Mouse (Mus musculus) kidney, adult 2 months (tissue): ENCODE data around the gene Nrsn1. TPM values are rescaled to one million over a fixed set of nuclear protein-coding genes. Genes with fewer than 3 reads are reported as not detected.

Experiments
- DNase-seq: peaks from one replicate; pipeline ENCODE4 v3.0.0; 2021
- H3K27ac ChIP-seq: fragments of 200-500 bp; 2 replicates; pipeline ENCODE4 v1.5.1; 2012; ENCODE audit warnings: low read depth, low read length, control low read depth, inconsistent platforms; ENCODE audit not compliant: insufficient read depth
- H3K27me3 ChIP-seq: fragments of 200-500 bp; replicated peaks from 2 replicates; pipeline ENCODE4 v1.6.1; 2012; ENCODE audit warnings: mild to moderate bottlenecking, moderate library complexity, low read length, inconsistent platforms; ENCODE audit not compliant: control insufficient read depth, insufficient read depth
- H3K36me3 ChIP-seq: fragments of 200-500 bp; 2 replicates; pipeline ENCODE4 v1.6.1; 2012; ENCODE audit warnings: mild to moderate bottlenecking, moderate library complexity, low read length, inconsistent platforms; ENCODE audit not compliant: control insufficient read depth, insufficient read depth
- H3K4me1 ChIP-seq: fragments of 200-500 bp; 2 replicates; pipeline ENCODE4 v1.6.1; 2011; ENCODE audit warnings: low read length; ENCODE audit not compliant: control insufficient read depth, insufficient read depth
- H3K4me3 ChIP-seq: fragments of 200-500 bp; 2 replicates; pipeline ENCODE4 v1.5.1; 2011; ENCODE audit warnings: mild to moderate bottlenecking, low read depth, low read length, control low read depth; ENCODE audit not compliant: insufficient read depth
- CTCF ChIP-seq: fragments of 200-500 bp; conservative IDR thresholded peaks from 2 replicates; pipeline ENCODE4 v1.5.1; 2011; ENCODE audit warnings: low read depth, mild to moderate bottlenecking, control low read depth, low read length, moderate library complexity, mixed read lengths; ENCODE audit not compliant: insufficient read depth, insufficient read length
- POLR2A ChIP-seq: fragments of 200-500 bp; IDR thresholded peaks from one replicate; pipeline ENCODE4 v1.6.1; 2011; ENCODE audit warnings: low read depth, low read length, control low read depth
- WGBS: fragments of 180-500 bp; shearing (Covaris S2); methylation state at CpG from one replicate; pipeline ENCODE4 v1.1.7; 2018; 5-methylcytosine and 5-hydroxymethylcytosine counted together
- polyA plus RNA-seq: library from polyadenylated mRNA; depleted of rRNA; stranded (reverse); fragments of >200 nt; gene quantifications from 2 replicates; pipeline ENCODE4 v1.2.3, GENCODE M21; 2012; rRNA removed

Gene Nrsn1
- polyA plus RNA-seq, 1 experiment, result 0.28 TPM

- H3K27ac ChIP-seq, result no peak overlapping the region
- TF ChIP-seq CTCF (no peak), POLR2A (no peak)
- no peak overlapping the region for H3K4me3 ChIP-seq
- H3K36me3 ChIP-seq, result no peaks in the 10 kb centered on the region
- no peaks in the 10 kb centered on the region for H3K4me1 ChIP-seq
- no peak for DNase-seq
- no peaks in the 10 kb centered on the region for H3K27me3 ChIP-seq
- 28% methylated on average over 4 of the region's 4 CpGs for WGBS
These were observed 7.6 kb downstream of the Nrsn1 start for GRCm38 (mm10) chr13:25262748-25263147.

DNA sequence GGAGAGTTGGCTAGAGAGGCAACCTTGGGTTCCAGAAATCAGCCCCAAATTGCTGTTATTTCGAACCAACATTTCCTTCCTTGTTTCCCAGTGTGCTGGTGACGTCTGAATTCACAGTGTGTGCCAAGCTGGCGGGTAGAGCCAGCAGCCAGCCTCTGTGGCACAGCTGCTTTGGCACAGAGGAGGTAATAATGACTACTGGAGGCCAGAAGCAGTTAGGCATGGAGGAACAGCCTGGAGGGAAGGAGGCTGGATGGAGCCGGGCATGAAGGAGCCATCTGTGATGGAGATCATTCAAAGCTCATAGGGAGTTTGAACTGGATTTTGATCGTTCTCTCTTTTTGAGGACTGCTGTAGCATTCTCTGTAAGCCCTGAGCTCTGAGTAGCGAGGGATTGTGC, 12.7 kb downstream of the Nrsn1 start:
- TF ChIP-seq POLR2A (no peak), CTCF (no peak)
- no peak for DNase-seq
- WGBS, result 75% methylated on average over 6 of the region's 6 CpGs

DNA sequence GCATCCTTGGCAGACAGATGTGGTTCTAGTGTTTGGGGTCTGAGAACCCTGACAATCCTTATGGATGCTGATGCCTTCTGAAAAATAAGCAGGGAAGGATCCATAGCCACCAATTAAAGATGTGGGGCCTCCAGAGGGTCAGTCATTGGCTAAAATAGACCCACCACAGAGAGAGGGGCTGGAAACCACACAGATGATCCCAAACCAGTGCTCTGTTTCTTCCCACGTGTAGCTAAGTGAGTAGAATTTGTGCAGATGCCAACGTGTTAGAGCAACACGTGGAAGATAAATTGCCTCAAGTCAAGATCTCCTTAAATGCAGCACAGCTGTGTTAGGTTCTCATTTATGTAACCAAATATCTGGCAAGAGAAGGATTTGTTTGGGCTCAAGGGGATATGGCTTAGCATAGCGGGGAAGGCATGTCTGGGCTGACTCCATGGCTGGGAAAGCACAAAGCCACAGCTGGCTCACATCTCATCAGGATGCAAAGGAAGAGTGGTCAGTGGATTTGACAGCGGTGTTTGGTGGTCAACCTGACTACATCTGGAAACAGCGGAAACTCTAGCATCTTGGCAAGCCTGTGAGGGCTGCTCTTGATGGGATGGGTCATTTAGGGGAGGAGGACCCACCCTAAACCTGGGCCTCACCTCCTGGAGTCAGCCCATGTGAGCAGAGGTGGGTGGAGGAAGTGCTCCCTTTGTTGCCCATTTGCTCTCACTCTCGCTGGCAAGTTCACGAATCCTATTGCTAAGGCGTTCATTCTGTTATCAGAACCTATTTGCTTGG, 15.6 kb downstream of the Nrsn1 start:
- TF ChIP-seq POLR2A (no peak), CTCF (no peak)
- H3K36me3 ChIP-seq, result no peaks in the 10 kb centered on the region
- WGBS, result 50% methylated on average over 9 of the region's 9 CpGs

More for the DNA sequence above, 12.7 kb downstream of the Nrsn1 start:
- no peaks in the 10 kb centered on the region for H3K27me3 ChIP-seq
- H3K36me3 ChIP-seq, result no peaks in the 10 kb centered on the region
- no peak overlapping the region for H3K4me3 ChIP-seq
- no peak overlapping the region for H3K27ac ChIP-seq
- no peaks in the 10 kb centered on the region for H3K4me1 ChIP-seq

DNA sequence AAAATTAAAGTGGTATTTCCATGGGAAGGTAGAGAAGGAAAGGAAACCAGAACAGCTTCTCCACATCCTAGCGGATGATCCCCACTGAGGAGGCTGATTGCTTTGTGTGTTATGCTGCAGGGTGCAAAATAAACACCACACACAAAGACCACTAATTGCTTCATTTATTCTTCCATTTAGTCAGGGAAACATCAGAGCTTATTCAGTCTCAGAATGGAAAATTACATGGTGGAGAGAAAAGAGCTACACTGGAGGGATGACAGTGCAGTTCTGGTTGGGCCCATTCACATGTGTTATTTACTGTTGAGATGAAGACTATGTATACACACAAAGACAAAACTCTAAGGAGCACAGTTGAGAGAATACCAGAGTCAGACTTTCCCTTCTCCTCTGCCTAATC, 18.4 kb downstream of the Nrsn1 start:
- no peaks in the 10 kb centered on the region for H3K27me3 ChIP-seq
- no peak for DNase-seq
- H3K4me1 ChIP-seq, result no peaks in the 10 kb centered on the region
- no peaks in the 10 kb centered on the region for H3K36me3 ChIP-seq
- no peak for TF ChIP-seq CTCF
- no peak for TF ChIP-seq POLR2A
- H3K27ac ChIP-seq, result no peak overlapping the region
- no peak overlapping the region for H3K4me3 ChIP-seq
- WGBS, result 92% methylated on average over 1 of the region's 1 CpGs

More for the DNA sequence above, 15.6 kb downstream of the Nrsn1 start:
- DNase-seq, result no peak
- Histone ChIP-seq H3K27ac (no peak overlapping the region), H3K4me1 (no peaks in the 10 kb centered on the region), H3K4me3 (no peak overlapping the region), H3K27me3 (no peaks in the 10 kb centered on the region)

DNA sequence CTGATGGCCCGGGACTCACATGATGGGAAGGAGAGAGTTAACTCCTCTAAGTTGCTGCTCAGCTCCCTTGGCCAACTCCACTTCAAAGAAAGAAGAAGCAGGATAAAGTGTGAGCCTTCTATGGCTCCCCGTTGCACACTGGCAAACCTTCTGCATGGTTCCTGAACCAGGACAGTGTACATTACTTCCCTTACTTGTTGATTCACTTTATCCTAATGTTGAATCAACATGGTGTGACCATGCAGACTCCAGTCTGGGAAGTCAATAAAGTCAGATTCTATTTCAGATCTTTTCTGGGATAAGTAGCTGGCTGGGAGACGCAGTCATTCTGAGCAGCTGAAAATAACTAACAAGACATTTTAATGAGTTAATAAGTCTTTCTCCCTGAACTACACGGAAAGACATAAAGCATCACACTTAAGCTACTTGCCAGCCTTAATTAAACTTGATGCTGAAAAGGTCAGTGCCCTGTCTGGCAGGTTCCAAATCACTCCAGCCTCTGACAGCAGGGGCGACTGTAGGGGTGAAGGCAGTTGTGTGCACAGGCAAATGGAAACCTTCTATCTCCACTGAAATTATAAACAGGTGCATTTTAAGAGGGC, 50.0 kb downstream of the Nrsn1 start:
- Histone ChIP-seq H3K4me3 (no peak overlapping the region), H3K36me3 (no peaks in the 10 kb centered on the region), H3K27ac (no peak overlapping the region), H3K27me3 (no peaks in the 10 kb centered on the region), H3K4me1 (no peaks in the 10 kb centered on the region)
- 27% methylated on average over 5 of the region's 5 CpGs for WGBS
- TF ChIP-seq CTCF, result no peak
- no peak for TF ChIP-seq POLR2A
- DNase-seq, result no peak

DNA sequence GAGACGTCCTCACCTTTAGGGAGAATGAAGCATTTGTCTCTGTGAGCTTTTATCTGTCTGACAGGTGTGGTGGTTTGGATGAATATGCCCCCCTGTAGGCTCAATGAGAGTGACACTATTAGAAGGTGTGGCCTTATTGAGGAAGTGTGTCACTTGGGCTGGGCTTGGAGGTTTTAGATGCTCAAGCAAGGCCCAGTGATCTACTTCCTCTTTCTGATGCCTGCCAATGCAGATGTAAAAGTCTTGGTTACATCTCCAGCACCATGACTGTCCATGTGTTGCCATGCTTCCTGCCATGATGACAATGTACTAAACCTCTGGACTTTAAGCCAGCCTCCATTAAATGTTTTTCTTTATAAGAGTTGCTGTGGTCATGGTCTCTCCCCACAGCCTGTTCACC, 51.9 kb downstream of the Nrsn1 start:
- Histone ChIP-seq H3K27me3 (no peaks in the 10 kb centered on the region), H3K27ac (no peak overlapping the region), H3K4me1 (no peaks in the 10 kb centered on the region), H3K36me3 (no peaks in the 10 kb centered on the region), H3K4me3 (no peak overlapping the region)
- no peak for TF ChIP-seq CTCF
- no peak for TF ChIP-seq POLR2A
- DNase-seq, result no peak
- 93% methylated on average over 1 of the region's 1 CpGs for WGBS

- Histone ChIP-seq H3K27me3 (no peaks in the 10 kb centered on the region), H3K36me3 (no peaks in the 10 kb centered on the region), H3K4me3 (no peak overlapping the region), H3K4me1 (no peaks in the 10 kb centered on the region), H3K27ac (no peak overlapping the region)
- DNase-seq, result no peak
- WGBS, result 91% methylated on average over 5 of the region's 5 CpGs
- TF ChIP-seq CTCF (no peak), POLR2A (no peak)
These were observed 63.4 kb downstream of the Nrsn1 start for GRCm38 (mm10) chr13:25206950-25207349.

Other genes starting within 250 kb of the Nrsn1 start
- 1.4 and 1.6 TPM in 2 replicates for gene Dcdc2a, start 214.5 kb downstream of the Nrsn1 start, polyA plus RNA-seq